Mouse (Mus musculus): ENCODE results near the gene Ctbp2. TPM values are rescaled to one million over a fixed set of nuclear protein-coding genes. Genes with fewer than 3 reads are reported as not detected.

Gene Ctbp2
- polyA plus RNA-seq, 1 experiment from 2014 or later = 50.5 TPM

DNA sequence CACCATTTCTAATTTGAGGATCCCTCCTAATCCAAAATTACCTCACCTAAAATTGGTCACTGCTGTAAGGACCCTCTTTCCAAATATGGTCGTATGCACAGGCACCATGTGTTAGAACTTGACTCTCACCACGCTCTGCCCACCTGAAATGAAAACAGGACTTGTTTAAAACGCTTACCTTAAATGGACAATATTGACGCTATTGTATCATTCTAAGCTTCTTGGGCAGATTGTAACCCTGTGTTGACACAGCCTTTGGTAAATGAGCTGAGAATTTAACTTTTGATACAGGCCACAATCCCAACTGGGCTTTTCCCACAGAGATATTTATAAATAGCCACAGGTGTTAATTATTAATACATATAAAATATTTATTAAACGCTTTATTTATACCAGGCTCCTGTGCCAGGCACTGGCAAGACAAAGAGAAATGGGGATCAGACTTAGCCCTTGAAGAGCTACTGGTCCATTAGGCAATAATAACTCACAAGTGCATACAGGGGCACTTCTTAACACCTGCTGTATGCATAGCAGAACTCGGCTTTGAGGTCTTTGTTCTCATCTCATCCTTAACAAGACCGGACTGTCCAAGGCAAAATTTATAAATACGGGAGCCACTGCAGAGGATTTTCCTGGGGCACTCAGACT lies 15.7 kb upstream of the Ctbp2 start:
- H3K36me3 ChIP-seq = no peaks in the 10 kb centered on the region
- no peaks in the 10 kb centered on the region for H3K4me1 ChIP-seq
- H3K4me2 ChIP-seq = no peak overlapping the region
- 80% methylated on average over 8 of the region's 8 CpGs for WGBS
- H3K9me3 ChIP-seq (replicated peaks) = no peaks in the 10 kb centered on the region
- no peak overlapping the region for H3K9ac ChIP-seq (replicated peaks)
- no peak overlapping the region for H3K27ac ChIP-seq (replicated peaks)
- H3K27me3 ChIP-seq (replicated peaks) = no peaks in the 10 kb centered on the region
- no peak for ATAC-seq (ENCODE audit: low FRiP score)
- H3K4me3 ChIP-seq (replicated peaks) = no peak overlapping the region

DNA sequence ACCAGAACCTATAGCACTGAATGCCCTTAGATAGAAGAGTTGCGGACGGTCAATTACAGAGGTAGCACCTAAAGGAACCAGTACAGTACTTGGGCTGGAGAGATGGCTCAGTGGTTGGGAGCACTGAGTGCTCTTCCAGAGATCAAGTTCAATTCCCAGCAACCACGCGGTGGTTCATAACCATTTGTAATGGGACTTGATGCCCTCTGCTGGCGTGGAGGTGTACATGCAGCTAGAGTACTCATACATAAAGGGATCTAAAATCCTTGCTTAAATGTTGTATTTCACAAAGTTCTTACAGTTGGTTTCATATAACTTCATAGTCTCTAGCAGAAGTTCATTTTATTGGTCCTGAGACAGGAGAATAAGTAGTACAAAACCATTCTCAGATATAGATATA lies 9.4 kb upstream of the Ctbp2 start:
- H3K4me3 ChIP-seq (replicated peaks) = no peak overlapping the region
- WGBS = 73% methylated on average over 5 of the region's 5 CpGs
- no peak for ATAC-seq (ENCODE audit: low FRiP score)
- H3K9me3 ChIP-seq (replicated peaks) = no peaks in the 10 kb centered on the region
- H3K27me3 ChIP-seq (replicated peaks) = no peaks in the 10 kb centered on the region
- no peaks in the 10 kb centered on the region for H3K36me3 ChIP-seq
- no peak overlapping the region for H3K4me2 ChIP-seq
- no peak overlapping the region for H3K27ac ChIP-seq (replicated peaks)
- no peaks in the 10 kb centered on the region for H3K4me1 ChIP-seq
- no peak overlapping the region for H3K9ac ChIP-seq (replicated peaks)

DNA sequence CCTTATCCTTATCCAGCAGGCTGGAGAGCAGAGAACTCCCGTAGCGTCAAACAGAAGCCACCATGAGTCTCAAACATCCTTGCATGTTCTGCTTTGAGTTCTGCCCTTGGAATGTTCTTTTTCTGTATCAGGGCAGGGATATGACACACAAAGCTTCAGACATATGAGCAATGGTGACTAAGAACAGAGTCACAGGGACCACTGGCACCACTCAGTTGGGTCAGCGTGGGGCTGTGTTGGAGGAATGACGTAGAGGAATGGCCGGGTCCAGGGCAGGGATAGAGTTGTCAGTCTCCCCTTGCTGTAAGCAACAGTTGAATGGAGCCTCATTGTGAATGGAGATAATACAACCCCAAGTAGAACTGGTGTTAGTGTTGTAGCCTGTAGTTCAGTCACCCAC lies 8.5 kb upstream of the Ctbp2 start:
- H3K4me2 ChIP-seq = no peak overlapping the region
- no peak overlapping the region for H3K4me3 ChIP-seq (replicated peaks)
- H3K27me3 ChIP-seq (replicated peaks) = no peaks in the 10 kb centered on the region
- ATAC-seq (ENCODE audit: low FRiP score) = no peak
- no peaks in the 10 kb centered on the region for H3K36me3 ChIP-seq
- no peak overlapping the region for H3K27ac ChIP-seq (replicated peaks)
- H3K9me3 ChIP-seq (replicated peaks) = no peaks in the 10 kb centered on the region
- 95% methylated on average over 5 of the region's 5 CpGs for WGBS
- H3K4me1 ChIP-seq = no peaks in the 10 kb centered on the region
- H3K9ac ChIP-seq (replicated peaks) = no peak overlapping the region

DNA sequence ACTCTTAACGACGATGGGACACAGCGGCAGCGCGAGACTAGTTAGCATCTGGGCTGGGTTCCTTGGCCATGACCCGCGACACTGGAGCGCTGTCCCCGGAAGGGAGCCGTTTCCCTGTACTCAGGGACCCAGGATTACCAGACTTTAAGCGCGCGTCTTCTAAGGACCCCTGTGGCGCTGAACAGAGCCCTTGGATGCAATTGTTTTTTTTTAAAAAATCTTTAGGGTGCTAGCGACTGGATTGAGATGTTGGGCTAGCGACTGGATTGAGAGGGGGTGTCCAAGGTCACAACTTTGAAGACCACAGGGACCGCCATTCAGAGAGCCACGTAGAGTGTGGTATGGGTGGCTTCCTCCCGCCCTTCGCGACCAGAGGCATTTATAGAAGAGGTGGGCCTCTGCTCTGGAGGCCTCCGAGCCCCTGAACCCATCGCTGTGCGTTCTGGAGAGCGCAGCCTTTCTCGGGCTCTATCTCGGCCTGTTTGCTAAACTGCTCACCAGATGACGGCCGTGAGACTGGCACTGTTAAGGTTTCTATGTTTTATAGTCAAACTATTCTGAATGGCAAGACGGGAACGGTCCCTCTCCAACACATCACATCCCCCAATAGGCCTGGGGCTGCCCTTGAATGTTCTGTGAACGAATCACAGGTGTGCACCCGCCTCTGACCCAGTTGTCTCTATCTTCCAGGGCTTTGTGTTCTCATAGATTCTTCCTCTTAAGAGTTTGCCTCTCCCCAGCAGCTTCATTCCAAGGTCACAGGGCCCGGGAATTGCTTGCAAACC lies 739 bp upstream of the Ctbp2 start:
- peak overlapping the region; percentile 95 for H3K27ac ChIP-seq (replicated peaks)

DNA sequence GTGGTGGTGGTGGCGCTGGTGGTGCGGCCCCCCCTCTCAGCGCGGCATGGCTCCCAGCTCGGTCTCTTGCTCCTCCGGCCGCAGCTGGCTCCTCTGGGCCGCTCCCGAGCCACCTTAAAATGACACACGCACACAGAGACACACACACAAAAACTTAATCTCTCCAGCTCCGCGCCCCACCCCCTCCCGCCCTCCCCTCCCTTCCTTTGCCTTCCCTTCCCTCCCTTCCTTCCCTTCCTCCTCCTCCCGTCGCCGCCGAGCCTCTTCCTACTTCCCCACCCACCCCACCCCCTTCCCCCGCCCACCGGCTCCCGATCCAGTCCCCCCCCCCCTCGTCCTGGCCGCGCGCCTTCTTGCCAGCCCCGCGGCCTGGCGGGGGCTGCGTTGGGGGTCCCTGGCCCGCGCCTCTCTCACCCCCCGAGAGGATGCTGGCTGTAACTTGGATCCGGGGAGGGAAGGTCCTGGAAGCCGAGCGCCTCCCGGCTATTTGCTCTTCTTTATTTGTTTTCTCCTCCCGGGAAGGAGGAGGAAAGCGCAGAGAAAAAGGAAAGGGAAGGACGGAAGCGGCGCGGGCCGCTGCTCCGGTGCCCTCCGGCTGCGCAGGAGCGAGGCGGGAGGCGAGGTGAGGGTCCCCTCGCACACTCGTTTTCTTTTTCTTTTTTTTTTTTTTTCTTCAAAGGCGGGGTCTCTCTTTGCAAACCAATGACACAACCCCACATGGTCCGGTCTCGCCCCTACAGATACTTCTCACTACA lies 733 bp downstream of the Ctbp2 start, which contains the start of gene Fgfr2:
TSS of gene Fgfr2 (minus strand) at position 107 of the 755 bp plus-strand sequence.
- H3K27me3 ChIP-seq (replicated peaks) = peaks cover 8% of the 10 kb centered on the region; the same call in 1 of the 2 replicates

More for the DNA sequence above, 739 bp upstream of the Ctbp2 start:
- peak overlapping the region; percentile 98 for H3K4me2 ChIP-seq
- no peaks in the 10 kb centered on the region for H3K9me3 ChIP-seq (replicated peaks)
- WGBS = 7% methylated on average over 34 of the region's 34 CpGs
- peaks cover 34% of the 10 kb centered on the region for H3K4me1 ChIP-seq
- peak overlapping the region; percentile 89 for H3K9ac ChIP-seq (replicated peaks)
- H3K27me3 ChIP-seq (replicated peaks) = peaks cover 8% of the 10 kb centered on the region; the same call in 1 of the 2 replicates
- no peak for ATAC-seq (ENCODE audit: low FRiP score)
- no peaks in the 10 kb centered on the region for H3K36me3 ChIP-seq
- peak overlapping the region; percentile 84 for H3K4me3 ChIP-seq (replicated peaks)

DNA sequence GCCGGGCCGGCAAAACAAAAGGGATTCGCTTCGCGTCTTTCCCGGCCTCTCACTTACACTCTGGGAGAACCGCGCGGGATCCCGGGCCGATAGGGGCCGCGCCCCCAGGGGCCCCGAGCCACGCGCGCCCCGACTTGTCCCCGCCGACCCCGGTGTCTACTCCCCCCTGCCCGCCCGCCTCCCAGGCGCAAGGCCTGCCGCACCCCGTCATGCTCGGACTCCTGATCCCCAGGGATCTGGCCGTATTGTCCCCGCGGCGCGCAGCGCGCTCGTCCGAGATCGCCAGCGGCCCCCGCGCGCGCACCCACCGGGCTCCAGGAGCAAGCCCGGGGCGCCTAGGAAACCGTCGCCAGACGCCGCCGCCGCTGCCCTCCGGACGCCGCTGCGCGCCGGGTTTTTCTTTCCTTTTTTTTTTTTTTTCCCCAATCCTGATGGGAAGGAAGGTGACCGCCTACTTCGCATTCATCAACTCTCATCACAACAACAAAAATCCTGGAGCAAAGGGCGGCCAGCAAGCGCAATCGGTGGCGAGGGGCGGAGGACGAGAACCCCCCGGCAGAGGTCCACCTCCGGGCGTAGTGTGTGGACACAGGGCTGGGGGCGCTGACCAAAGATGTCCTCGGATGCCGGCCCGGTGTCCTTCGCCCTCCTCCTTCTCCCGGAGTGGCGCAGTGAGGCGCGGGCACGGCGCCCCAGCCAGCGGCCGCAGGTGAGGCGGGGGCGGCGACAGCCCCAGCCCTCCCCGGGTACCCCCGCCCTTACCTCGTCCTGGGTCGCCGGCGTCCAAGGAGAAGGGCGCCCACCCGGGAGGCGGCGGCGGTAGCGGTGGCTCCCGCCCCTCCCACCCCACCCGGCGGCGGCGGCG lies 1.5 kb downstream of the Ctbp2 start:
- peak overlapping the region; percentile 89 for H3K9ac ChIP-seq (replicated peaks)
- H3K9me3 ChIP-seq (replicated peaks) = no peaks in the 10 kb centered on the region
- peak overlapping the region; percentile 95 for H3K27ac ChIP-seq (replicated peaks)
- H3K36me3 ChIP-seq = no peaks in the 10 kb centered on the region
- peak overlapping the region; percentile 84 for H3K4me3 ChIP-seq (replicated peaks)
- ATAC-seq (ENCODE audit: low FRiP score) = peak; percentile 30
- H3K27me3 ChIP-seq (replicated peaks) = peaks cover 8% of the 10 kb centered on the region; the same call in 1 of the 2 replicates
- under 1% methylated on average over 66 of the region's 102 CpGs for WGBS
- H3K4me2 ChIP-seq = peak overlapping the region; percentile 98
- H3K4me1 ChIP-seq = peaks cover 45% of the 10 kb centered on the region

More for the DNA sequence above, 733 bp downstream of the Ctbp2 start, which contains the start of gene Fgfr2:
- 2% methylated on average over 34 of the region's 53 CpGs for WGBS
- H3K36me3 ChIP-seq = no peaks in the 10 kb centered on the region
- peak within 1 kb of the TSS; percentile 84 for H3K4me3 ChIP-seq (replicated peaks)
- H3K9ac ChIP-seq (replicated peaks) = peak within 1 kb of the TSS; percentile 89
- peak; percentile 82 for ATAC-seq (ENCODE audit: low FRiP score)
- H3K27ac ChIP-seq (replicated peaks) = peak within 1 kb of the TSS; percentile 95
- no peaks in the 10 kb centered on the region for H3K9me3 ChIP-seq (replicated peaks)
- peak within 1 kb of the TSS; percentile 98 for H3K4me2 ChIP-seq
- peaks cover 39% of the 10 kb centered on the region for H3K4me1 ChIP-seq

DNA sequence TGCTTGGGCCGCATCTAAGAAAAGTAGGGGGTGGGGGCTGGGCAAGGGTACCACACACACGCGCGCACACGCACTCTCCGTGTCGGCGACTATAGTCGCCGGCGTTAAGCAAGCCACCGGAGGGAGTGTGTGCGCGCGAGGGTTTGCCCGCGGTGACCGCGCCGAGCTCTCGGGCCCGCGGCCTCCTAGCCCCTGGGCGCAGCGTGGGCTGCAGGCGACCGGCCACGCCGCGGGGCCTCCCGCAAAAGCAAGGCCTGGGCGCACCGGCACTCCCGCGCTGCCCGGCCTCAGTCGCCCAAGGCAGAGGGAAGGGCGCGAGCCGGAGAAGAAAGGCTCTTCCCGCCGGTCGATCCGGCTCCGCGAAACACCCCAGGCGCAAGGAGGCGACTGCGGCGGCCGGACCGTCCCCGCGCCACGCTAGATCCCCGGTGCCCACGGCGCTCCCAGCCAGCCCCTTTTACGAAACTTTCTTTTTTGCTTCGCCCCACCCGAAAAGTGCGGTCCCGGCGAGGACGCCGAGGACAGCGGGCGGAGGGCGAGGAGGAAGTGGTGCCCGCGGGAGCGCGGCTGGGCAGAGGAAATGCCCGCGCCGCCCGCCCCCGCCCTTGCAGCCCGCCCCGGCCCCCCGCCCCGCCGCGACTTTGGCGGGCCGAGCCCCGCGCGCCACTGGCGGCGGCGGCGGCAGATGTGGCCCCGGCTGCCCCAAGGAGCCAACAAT lies 2.3 kb downstream of the Ctbp2 start:
- Histone ChIP-seq H3K4me2 (peak overlapping the region; percentile 98), H3K4me1 (peaks cover 52% of the 10 kb centered on the region), H3K9me3 (replicated peaks) (no peaks in the 10 kb centered on the region), H3K36me3 (no peaks in the 10 kb centered on the region), H3K4me3 (replicated peaks) (peak overlapping the region; percentile 84), H3K9ac (replicated peaks) (peak overlapping the region; percentile 89), H3K27ac (replicated peaks) (peak overlapping the region; percentile 95), H3K27me3 (replicated peaks) (peaks cover 5% of the 10 kb centered on the region; the same call in 1 of the 2 replicates)
- ATAC-seq (ENCODE audit: low FRiP score) = peak; percentile 40
- WGBS = under 1% methylated on average over 82 of the region's 94 CpGs

DNA sequence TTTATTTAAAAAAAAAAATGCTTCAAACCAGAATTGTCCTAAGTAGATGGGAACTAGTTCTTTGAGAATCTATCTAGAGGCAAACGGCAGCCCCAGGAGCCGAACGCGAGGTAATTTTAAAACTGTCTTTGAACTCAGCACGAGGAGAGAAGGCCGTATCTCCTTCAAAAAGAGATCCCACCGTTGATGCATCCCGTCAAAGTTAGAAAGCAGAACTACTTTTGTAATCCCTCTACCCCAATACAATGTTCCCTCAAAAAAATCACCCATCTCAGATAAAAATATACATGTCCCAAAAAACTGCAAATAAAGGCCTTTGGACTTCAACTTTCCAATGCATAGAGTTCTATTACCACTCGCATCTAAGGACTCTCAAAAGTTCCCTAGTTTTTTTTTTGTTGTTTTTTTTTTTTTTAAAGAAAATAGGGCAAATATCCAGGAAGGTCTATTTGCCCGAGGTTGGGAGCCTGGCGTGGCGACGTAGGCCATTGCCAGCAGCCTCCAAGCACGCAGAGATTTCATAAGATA lies 3.0 kb downstream of the Ctbp2 start:
- Histone ChIP-seq H3K36me3 (no peaks in the 10 kb centered on the region), H3K4me1 (peaks cover 58% of the 10 kb centered on the region), H3K4me2 (peak overlapping the region; percentile 98), H3K9ac (replicated peaks) (peak overlapping the region; percentile 89), H3K4me3 (replicated peaks) (peak overlapping the region; percentile 84), H3K9me3 (replicated peaks) (no peaks in the 10 kb centered on the region), H3K27me3 (replicated peaks) (0 out of 2 replicates have a peak, but pooled peaks cover under 1% of the 10 kb centered on the region), H3K27ac (replicated peaks) (peak overlapping the region; percentile 95)
- ATAC-seq (ENCODE audit: low FRiP score) = no peak
- 2% methylated on average over 14 of the region's 14 CpGs for WGBS

DNA sequence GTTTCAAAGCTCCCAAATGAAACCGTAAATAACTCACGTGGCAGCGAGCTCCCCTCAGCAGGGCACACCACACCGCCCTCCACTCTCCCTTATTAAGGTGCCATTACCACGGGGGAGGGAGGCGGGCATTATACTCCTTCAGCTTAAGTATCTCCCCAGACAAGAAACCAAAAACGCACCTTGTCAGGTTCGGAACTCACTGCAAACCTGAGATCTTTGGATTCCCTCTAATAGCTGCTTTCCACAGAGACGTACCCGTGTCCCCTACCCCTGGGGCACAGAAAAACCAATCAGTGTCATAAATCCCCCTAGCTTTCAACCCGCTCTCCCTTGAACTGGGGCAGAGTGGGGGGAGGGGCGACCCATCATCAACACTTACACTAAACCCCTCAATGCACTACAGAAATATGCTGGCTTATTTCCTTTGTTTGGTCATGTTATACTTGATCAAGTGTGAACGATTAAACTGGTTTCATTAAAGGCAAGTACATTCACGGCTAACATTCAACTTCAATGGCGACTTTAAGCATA lies 3.9 kb downstream of the Ctbp2 start:
- peaks cover 64% of the 10 kb centered on the region for H3K4me1 ChIP-seq

DNA sequence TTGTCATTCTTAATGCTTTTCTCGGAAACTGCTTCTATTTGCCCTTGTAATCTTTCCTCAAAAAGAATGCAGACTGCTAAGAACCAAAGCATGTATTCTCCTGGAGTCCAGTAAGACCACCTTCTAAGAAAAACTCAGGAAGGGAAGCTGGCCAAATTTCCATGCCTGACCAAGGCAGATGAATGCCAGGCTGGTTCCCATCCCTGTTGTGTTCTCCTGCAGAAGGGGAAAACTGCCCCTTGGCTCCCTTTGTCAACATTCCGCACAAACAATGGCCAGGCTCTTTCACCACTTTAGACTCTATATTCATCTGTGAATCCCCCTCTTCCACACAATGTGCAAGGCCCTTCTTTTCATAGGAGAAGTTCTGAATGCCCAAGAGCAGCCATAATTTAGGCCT lies 6.3 kb downstream of the Ctbp2 start:
- H3K4me2 ChIP-seq = no peak overlapping the region; the same call in 1 of the 2 replicates
- no peaks in the 10 kb centered on the region for H3K9me3 ChIP-seq (replicated peaks)
- no peaks in the 10 kb centered on the region for H3K36me3 ChIP-seq
- ATAC-seq (ENCODE audit: low FRiP score) = no peak
- WGBS = 21% methylated on average over 2 of the region's 2 CpGs
- no peaks in the 10 kb centered on the region for H3K27me3 ChIP-seq (replicated peaks)
- no peak overlapping the region for H3K4me3 ChIP-seq (replicated peaks)
- no peak overlapping the region for H3K27ac ChIP-seq (replicated peaks)
- H3K4me1 ChIP-seq = peaks cover 67% of the 10 kb centered on the region
- H3K9ac ChIP-seq (replicated peaks) = no peak overlapping the region

More for the DNA sequence above, 3.9 kb downstream of the Ctbp2 start:
- 6% methylated on average over 15 of the region's 15 CpGs for WGBS
- Histone ChIP-seq H3K27me3 (replicated peaks) (no peaks in the 10 kb centered on the region), H3K9me3 (replicated peaks) (no peaks in the 10 kb centered on the region), H3K36me3 (no peaks in the 10 kb centered on the region), H3K27ac (replicated peaks) (0 out of 2 replicates have a peak overlapping the region, but pooled peaks have one; percentile 6), H3K4me3 (replicated peaks) (peak overlapping the region; percentile 29), H3K9ac (replicated peaks) (peak overlapping the region; percentile 28; the same call in 1 of the 2 replicates), H3K4me2 (peak overlapping the region; percentile 98)
- ATAC-seq (ENCODE audit: low FRiP score) = no peak
